Mouse (Mus musculus) liver, postnatal 0 days (tissue): ENCODE measurements around the gene Tsen2. TPM values are rescaled to one million over a fixed set of nuclear protein-coding genes. Genes with fewer than 3 reads are reported as not detected.

Experiments used
- ATAC-seq: fragments of 200-750 bp; cut with Nextera tagmentation; 2 replicates; pipeline ENCODE4 v1.8.0; 2017; ENCODE audit warnings: mild to moderate bottlenecking, moderate library complexity
- DNase-seq: peaks from one replicate; pipeline ENCODE4 v3.0.0-alpha.2; 2016
- H3K27ac ChIP-seq: fragments of 300-500 bp; sonication (generic); 2 replicates; pipeline ENCODE4 v1.5.1; 2014; ENCODE audit warnings: antibody characterized with exemption, moderate library complexity, mild to moderate bottlenecking, low read depth
- H3K27me3 ChIP-seq: fragments of 300-500 bp; sonication (generic); 2 replicates; pipeline ENCODE4 v1.6.1; 2014; ENCODE audit warnings: low read length, control low read depth, mixed read lengths; ENCODE audit not compliant: insufficient read depth
- H3K36me3 ChIP-seq: fragments of 300-500 bp; sonication (generic); replicated peaks from 2 replicates; pipeline ENCODE4 v1.6.1; 2014; ENCODE audit warnings: mild to moderate bottlenecking, control low read depth, low read length, moderate library complexity, mixed read lengths; ENCODE audit not compliant: insufficient read depth
- H3K4me1 ChIP-seq: fragments of 300-500 bp; sonication (generic); 2 replicates; pipeline ENCODE4 v1.6.1; 2014; ENCODE audit warnings: antibody characterized with exemption, mild to moderate bottlenecking, control low read depth; ENCODE audit not compliant: insufficient read depth
- H3K4me2 ChIP-seq: fragments of 300-500 bp; sonication (generic); 2 replicates; pipeline ENCODE4 v1.6.1; 2014; ENCODE audit warnings: low read depth, mild to moderate bottlenecking, low read length, moderate library complexity, mixed read lengths
- H3K4me3 ChIP-seq: fragments of 300-500 bp; sonication (generic); 2 replicates; pipeline ENCODE4 v1.5.1; 2014; ENCODE audit warnings: low read depth, low read length
- H3K9ac ChIP-seq: fragments of 300-500 bp; sonication (generic); replicated peaks from 2 replicates; pipeline ENCODE4 v1.6.1; 2014; ENCODE audit warnings: mild to moderate bottlenecking, moderate library complexity
- H3K9me3 ChIP-seq: fragments of 300-500 bp; sonication (generic); 2 replicates; pipeline ENCODE4 v1.6.1; 2016; ENCODE audit warnings: mild to moderate bottlenecking, control low read depth, low read length, mixed read lengths
- CTCF ChIP-seq: sonication (generic); IDR thresholded peaks from 2 replicates; pipeline ENCODE4 v1.5.1; 2016; ENCODE audit warnings: antibody characterized with exemption, low read depth
- EP300 ChIP-seq: IDR thresholded peaks from 2 replicates; pipeline ENCODE4 v1.6.1; 2016; ENCODE audit warnings: antibody characterized with exemption, low read depth, mild to moderate bottlenecking
- WGBS: fragments of 180-500 bp; shearing (Covaris S2); extraction: QIAGEN DNeasy Blood & Tissue Kit; methylation state at CpG from one replicate; pipeline ENCODE4 v1.1.7; 2014; ENCODE audit not compliant: insufficient replicate concordance; 5-methylcytosine and 5-hydroxymethylcytosine counted together
- polyA plus RNA-seq: library from polyadenylated mRNA; unstranded; fragments of >200 nt; fragmentation: Nextera tagmentation; extraction: Ambion mirVana; gene quantifications from 2 replicates; pipeline ENCODE4 v1.2.1, GENCODE M21; 2015

Gene Tsen2
- polyA plus RNA-seq, 1 experiment from 2014 or later = 7.5 TPM

DNA sequence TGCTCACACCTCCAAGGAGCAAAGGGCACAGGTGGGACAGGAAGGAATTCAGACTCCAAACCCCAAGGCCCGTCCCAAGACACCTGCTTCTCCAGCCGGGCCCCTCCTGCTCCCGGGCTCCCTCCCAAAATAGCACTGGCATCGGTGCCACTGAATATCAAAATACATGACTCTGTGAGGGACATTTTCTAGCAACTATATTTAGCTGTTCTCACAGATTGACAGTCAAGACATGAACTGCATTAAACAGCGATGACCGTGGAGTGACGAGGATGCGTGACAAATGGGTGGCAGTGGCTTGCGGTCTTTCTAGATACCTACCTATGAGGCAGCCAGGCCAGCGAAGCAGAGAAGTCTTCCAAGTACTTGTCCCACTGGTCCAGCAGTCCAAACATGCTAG is 41.9 kb downstream of the Tsen2 start:
- Histone ChIP-seq H3K4me3 (no peak overlapping the region), H3K9ac (no peak overlapping the region), H3K4me2 (no peak overlapping the region), H3K27ac (no peak overlapping the region), H3K4me1 (no peaks in the 10 kb centered on the region; the same call in 1 of the 2 replicates), H3K36me3 (no peaks in the 10 kb centered on the region), H3K9me3 (no peaks in the 10 kb centered on the region), H3K27me3 (no peaks in the 10 kb centered on the region)
- TF ChIP-seq EP300 (no peak), CTCF (no peak)
- ATAC-seq (no peak), DNase-seq (no peak)
- 83% methylated on average over 10 of the region's 10 CpGs for WGBS

- Histone ChIP-seq H3K9ac (peak overlapping the region; percentile 2), H3K4me1 (no peaks in the 10 kb centered on the region; the same call in 1 of the 2 replicates), H3K9me3 (no peaks in the 10 kb centered on the region), H3K27me3 (no peaks in the 10 kb centered on the region), H3K36me3 (no peaks in the 10 kb centered on the region), H3K27ac (peak overlapping the region; percentile 76), H3K4me3 (peak overlapping the region; percentile 44), H3K4me2 (peak overlapping the region; percentile 60)
- no peak for TF ChIP-seq EP300
- no peak for TF ChIP-seq CTCF
- 62% methylated on average over 19 of the region's 19 CpGs for WGBS
- ATAC-seq (peak; percentile 60), DNase-seq (no peak)
Measured at GRCm38 (mm10) chr6:115591692-115592359, 47.4 kb downstream of the Tsen2 start.

- H3K9me3 ChIP-seq = no peaks in the 10 kb centered on the region
- 47% methylated on average over 5 of the region's 5 CpGs for WGBS
- peak within 1 kb of the TSS; percentile 76 for H3K27ac ChIP-seq
- peak within 1 kb of the TSS; percentile 60 for H3K4me2 ChIP-seq
- H3K4me3 ChIP-seq = peak within 1 kb of the TSS; percentile 44
- H3K27me3 ChIP-seq = no peaks in the 10 kb centered on the region
- ATAC-seq = peak; percentile 91
- TF ChIP-seq CTCF (no peak), EP300 (no peak)
- H3K4me1 ChIP-seq = no peaks in the 10 kb centered on the region; the same call in 1 of the 2 replicates
- no peaks in the 10 kb centered on the region for H3K36me3 ChIP-seq
- peak within 1 kb of the TSS; percentile 38 for H3K9ac ChIP-seq
- DNase-seq = no peak
Measured at GRCm38 (mm10) chr6:115592458-115592857, 48.0 kb downstream of the Tsen2 start, which contains the start of gene Mkrn2os. TSS of gene Mkrn2os (minus strand) at chr6:115592576.

- H3K27ac ChIP-seq = no peak overlapping the region
- H3K4me3 ChIP-seq = no peak overlapping the region
- H3K9ac ChIP-seq = no peak overlapping the region
- TF ChIP-seq CTCF = no peak
- TF ChIP-seq EP300 = no peak
- DNase-seq = no peak
- H3K4me1 ChIP-seq = no peaks in the 10 kb centered on the region; the same call in 1 of the 2 replicates
- no peaks in the 10 kb centered on the region for H3K27me3 ChIP-seq
- H3K9me3 ChIP-seq = no peaks in the 10 kb centered on the region
- no peaks in the 10 kb centered on the region for H3K36me3 ChIP-seq
- no peak overlapping the region for H3K4me2 ChIP-seq
- no peak for ATAC-seq
- WGBS = 68% methylated on average over 4 of the region's 4 CpGs
Measured at GRCm38 (mm10) chr6:115593252-115593651, 48.8 kb downstream of the Tsen2 start.

- H3K27me3 ChIP-seq = no peaks in the 10 kb centered on the region
- 40% methylated on average over 3 of the region's 3 CpGs for WGBS
- no peak for DNase-seq
- no peak overlapping the region for H3K4me3 ChIP-seq
- H3K27ac ChIP-seq = no peak overlapping the region
- H3K36me3 ChIP-seq = no peaks in the 10 kb centered on the region
- no peak overlapping the region for H3K4me2 ChIP-seq
- H3K9me3 ChIP-seq = no peaks in the 10 kb centered on the region
- TF ChIP-seq CTCF (no peak), EP300 (no peak)
- ATAC-seq = no peak
- H3K9ac ChIP-seq = no peak overlapping the region
- H3K4me1 ChIP-seq = no peaks in the 10 kb centered on the region; the same call in 1 of the 2 replicates
Measured at GRCm38 (mm10) chr6:115594463-115594862, 50.0 kb downstream of the Tsen2 start.

DNA sequence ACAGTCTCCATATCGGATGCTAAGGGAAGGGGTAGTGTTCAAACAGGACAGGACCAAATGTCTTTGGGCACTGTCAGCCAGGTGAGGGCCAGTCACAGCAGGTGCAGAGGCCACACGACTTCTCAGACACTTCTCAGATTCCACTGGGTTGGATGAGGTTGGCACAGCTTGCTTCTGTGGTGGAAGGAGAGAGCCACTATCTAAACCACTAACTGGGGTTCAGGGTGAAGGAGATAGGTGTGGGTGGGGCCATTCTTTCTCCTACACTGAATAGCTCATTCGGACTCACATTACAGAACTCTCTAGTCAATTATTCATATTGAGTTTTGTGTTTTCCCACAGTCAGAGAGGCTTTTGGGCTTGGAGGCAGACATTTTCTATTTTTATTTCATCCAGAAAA is 51.2 kb downstream of the Tsen2 start:
- 50% methylated on average over 3 of the region's 3 CpGs for WGBS
- Histone ChIP-seq H3K36me3 (no peaks in the 10 kb centered on the region), H3K27ac (no peak overlapping the region), H3K4me1 (no peaks in the 10 kb centered on the region), H3K9me3 (no peaks in the 10 kb centered on the region), H3K27me3 (no peaks in the 10 kb centered on the region), H3K9ac (no peak overlapping the region), H3K4me3 (no peak overlapping the region), H3K4me2 (no peak overlapping the region)
- DNase-seq = no peak
- no peak for ATAC-seq
- TF ChIP-seq EP300 (no peak), CTCF (no peak)
